Mouse (Mus musculus): ENCODE data around the gene Olfr1469. TPM values are rescaled to one million over a fixed set of nuclear protein-coding genes. Genes with fewer than 3 reads are reported as not detected.
"Not testable (repeated sequence)": the region's sequence is repeated elsewhere in the genome, so short reads cannot be mapped to it uniquely, and the experiment has no call there.

Olfr1469 gene
- polyA plus RNA-seq (2016; fragmentation: Nextera tagmentation; extraction: Ambion mirVana) = not detected in 2 replicates

DNA sequence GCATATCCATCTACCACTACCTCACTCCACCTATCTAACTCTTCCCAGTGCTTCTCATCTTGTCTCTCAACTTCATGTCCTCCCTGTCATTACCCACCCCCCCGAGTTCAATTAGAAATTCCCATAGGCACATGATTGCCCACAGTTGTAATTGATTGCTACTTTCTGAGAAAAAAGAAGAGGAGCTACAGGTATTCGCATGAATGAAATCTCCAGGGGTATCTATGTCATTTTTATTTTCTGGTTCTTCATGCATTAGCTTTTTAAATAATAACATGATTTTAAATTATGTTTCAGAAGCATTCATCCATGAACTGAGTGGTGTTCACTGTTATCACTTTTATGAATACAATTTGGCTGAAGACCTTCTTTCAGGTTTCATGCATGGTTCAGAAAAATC is at the start of gene Olfr1469:
Gene Olfr1469, plus strand, starts transcription at position 301 of the 400 bp plus-strand sequence.
- no peak within 1 kb of the TSS for H3K4me2 ChIP-seq
- 67% methylated on average over 2 of the region's 2 CpGs for WGBS
- no peak for ATAC-seq (ENCODE audit: insufficient number of reproducible peaks, low FRiP score)

DNA sequence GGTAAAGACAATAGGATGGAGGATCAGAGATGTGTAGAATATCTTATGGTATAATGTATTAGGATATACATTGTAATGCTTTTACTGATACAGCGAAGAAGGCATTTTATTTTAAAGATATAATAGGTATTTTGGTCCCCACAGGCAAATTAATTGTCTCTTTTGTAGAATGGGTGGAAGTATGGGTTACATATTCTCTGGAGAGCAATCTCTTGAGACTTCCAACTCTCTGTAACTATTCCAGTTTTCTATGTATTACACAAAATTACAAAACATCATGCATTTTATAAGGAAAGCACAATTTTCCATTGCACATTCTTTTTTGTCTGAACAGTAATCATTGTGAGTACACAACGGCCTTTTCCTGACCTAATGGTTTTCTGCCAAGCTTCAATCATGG is 45.7 kb upstream of the Olfr1469 start, which contains the start of gene Olfr1467:
Gene Olfr1467, plus strand, starts transcription at position 301 of the 400 bp plus-strand sequence.
- 56% methylated on average over 2 of the region's 2 CpGs for WGBS
- ATAC-seq (ENCODE audit: insufficient number of reproducible peaks, low FRiP score) = no peak
- no peak within 1 kb of the TSS for H3K4me2 ChIP-seq
- no peaks in the 10 kb centered on the region for H3K27me3 ChIP-seq (replicated peaks)
- no peak within 1 kb of the TSS for H3K4me3 ChIP-seq
- peaks cover 9% of the 10 kb centered on the region for H3K9me3 ChIP-seq (replicated peaks)
- H3K27ac ChIP-seq (ENCODE audit: poor library complexity, severe bottlenecking) = no peak within 1 kb of the TSS
- H3K4me1 ChIP-seq (replicated peaks) = no peaks in the 10 kb centered on the region
- H3K9ac ChIP-seq = no peak within 1 kb of the TSS
- H3K36me3 ChIP-seq = no peaks in the 10 kb centered on the region

More for the DNA sequence above, at the start of gene Olfr1469:
- Histone ChIP-seq H3K27me3 (replicated peaks) (no peaks in the 10 kb centered on the region), H3K36me3 (no peaks in the 10 kb centered on the region), H3K9ac (no peak within 1 kb of the TSS), H3K4me3 (no peak within 1 kb of the TSS), H3K27ac (ENCODE audit: poor library complexity, severe bottlenecking) (no peak within 1 kb of the TSS), H3K4me1 (replicated peaks) (no peaks in the 10 kb centered on the region), H3K9me3 (replicated peaks) (0 out of 2 replicates have a peak, but pooled peaks cover 3% of the 10 kb centered on the region)

DNA sequence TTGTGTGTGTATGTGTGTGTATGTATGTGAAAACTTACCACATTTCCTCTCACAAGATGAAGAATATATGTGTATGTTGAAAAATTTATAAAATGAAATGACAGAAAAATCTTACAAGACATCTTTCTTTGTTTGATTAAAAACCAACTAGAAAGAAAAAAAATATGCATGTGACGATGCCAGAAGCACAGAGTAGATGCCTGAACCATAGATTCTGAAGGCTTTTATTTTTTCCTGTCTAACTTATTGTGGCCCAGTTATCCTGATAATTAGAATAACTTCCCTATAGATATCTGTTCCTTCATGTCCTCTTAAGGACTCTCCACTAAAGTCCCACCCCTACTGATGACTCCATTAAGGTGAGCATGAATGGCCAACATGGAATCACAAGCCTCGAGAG is 35.5 kb downstream of the Olfr1469 start, which contains the start of gene Olfr1471:
Gene Olfr1471, plus strand, starts transcription at position 301 of the 400 bp plus-strand sequence.
- whole genome bisulfite sequencing = 52% methylated on average over 2 of the region's 2 CpGs
- not testable (repeated sequence) for H3K36me3 ChIP-seq; H3K9me3 ChIP-seq (replicated peaks); H3K27me3 ChIP-seq (replicated peaks); H3K4me3 ChIP-seq; H3K27ac ChIP-seq (ENCODE audit: poor library complexity, severe bottlenecking); H3K4me2 ChIP-seq; H3K9ac ChIP-seq; ATAC-seq (ENCODE audit: insufficient number of reproducible peaks, low FRiP score); H3K4me1 ChIP-seq (replicated peaks)

DNA sequence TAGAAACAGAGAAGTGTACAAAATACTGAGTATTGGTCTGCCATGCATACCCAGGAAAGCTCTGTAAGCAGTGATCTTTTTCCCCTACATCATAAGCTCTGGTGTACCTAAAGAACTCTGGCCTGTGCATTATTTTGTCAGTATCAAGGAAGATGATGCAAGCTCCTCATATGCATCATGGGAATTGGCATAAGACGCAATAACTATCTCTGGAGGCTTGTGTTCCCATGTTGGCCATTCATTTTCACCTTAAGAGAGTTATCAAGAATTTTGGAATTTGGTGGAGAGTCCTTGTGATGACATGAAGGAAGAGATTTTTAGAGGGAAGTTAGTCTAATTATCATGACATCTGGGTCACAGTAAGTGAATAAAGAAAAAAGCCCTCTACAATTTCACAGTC is 48.3 kb downstream of the Olfr1469 start, which contains the start of gene Olfr1472:
Gene Olfr1472, minus strand, starts transcription at position 101 of the 400 bp plus-strand sequence.
- no peak for ATAC-seq (ENCODE audit: insufficient number of reproducible peaks, low FRiP score)
- WGBS = 65% methylated on average over 1 of the region's 1 CpGs

More for the DNA sequence above, 48.3 kb downstream of the Olfr1469 start, which contains the start of gene Olfr1472:
- H3K4me2 ChIP-seq = no peak within 1 kb of the TSS
- H3K4me1 ChIP-seq (replicated peaks) = no peaks in the 10 kb centered on the region
- H3K27ac ChIP-seq (ENCODE audit: poor library complexity, severe bottlenecking) = no peak within 1 kb of the TSS
- no peak within 1 kb of the TSS for H3K9ac ChIP-seq
- no peaks in the 10 kb centered on the region for H3K27me3 ChIP-seq (replicated peaks)
- H3K9me3 ChIP-seq (replicated peaks) = peaks cover 22% of the 10 kb centered on the region; the same call in 1 of the 2 replicates
- no peak within 1 kb of the TSS for H3K4me3 ChIP-seq
- H3K36me3 ChIP-seq = no peaks in the 10 kb centered on the region

Other genes starting within 250 kb of the Olfr1469 start
- not detected in 2 replicates for gene Olfr1461, start 244.8 kb upstream of the Olfr1469 start, polyA plus RNA-seq (2016; fragmentation: Nextera tagmentation; extraction: Ambion mirVana)
- gene Olfr1462, start 222.1 kb upstream of the Olfr1469 start, polyA plus RNA-seq (2016; fragmentation: Nextera tagmentation; extraction: Ambion mirVana) = not detected in 2 replicates
- gene Olfr1463, start 176.5 kb upstream of the Olfr1469 start, polyA plus RNA-seq (2016; fragmentation: Nextera tagmentation; extraction: Ambion mirVana) = not detected in 2 replicates
- not detected in 2 replicates for gene Olfr1465, start 92.3 kb upstream of the Olfr1469 start, polyA plus RNA-seq (2016; fragmentation: Nextera tagmentation; extraction: Ambion mirVana)
- not detected in 2 replicates for gene Olfr1466, start 69.0 kb upstream of the Olfr1469 start, polyA plus RNA-seq (2016; fragmentation: Nextera tagmentation; extraction: Ambion mirVana)
- not detected in 2 replicates for gene Olfr1467, start 45.6 kb upstream of the Olfr1469 start, polyA plus RNA-seq (2016; fragmentation: Nextera tagmentation; extraction: Ambion mirVana)
- gene Olfr1471, start 35.6 kb downstream of the Olfr1469 start, polyA plus RNA-seq (2016; fragmentation: Nextera tagmentation; extraction: Ambion mirVana) = not detected in 2 replicates
- not detected in 2 replicates for gene Olfr1472, start 48.2 kb downstream of the Olfr1469 start, polyA plus RNA-seq (2016; fragmentation: Nextera tagmentation; extraction: Ambion mirVana)
- gene Olfr1474, start 61.7 kb downstream of the Olfr1469 start, polyA plus RNA-seq (2016; fragmentation: Nextera tagmentation; extraction: Ambion mirVana) = not detected in 2 replicates
- not detected in 2 replicates for gene Olfr1475, start 72.3 kb downstream of the Olfr1469 start, polyA plus RNA-seq (2016; fragmentation: Nextera tagmentation; extraction: Ambion mirVana)
- gene Olfr1477, start 92.7 kb downstream of the Olfr1469 start, polyA plus RNA-seq (2016; fragmentation: Nextera tagmentation; extraction: Ambion mirVana) = not detected in 2 replicates
- not detected in 2 replicates for gene Olfr1480, start 120.1 kb downstream of the Olfr1469 start, polyA plus RNA-seq (2016; fragmentation: Nextera tagmentation; extraction: Ambion mirVana)
- not detected in 2 replicates for gene Olfr1484, start 175.7 kb downstream of the Olfr1469 start, polyA plus RNA-seq (2016; fragmentation: Nextera tagmentation; extraction: Ambion mirVana)
- gene Olfr1487, start 209.5 kb downstream of the Olfr1469 start, polyA plus RNA-seq (2016; fragmentation: Nextera tagmentation; extraction: Ambion mirVana) = not detected in 2 replicates
- not detected in 2 replicates for gene Olfr1489, start 223.8 kb downstream of the Olfr1469 start, polyA plus RNA-seq (2016; fragmentation: Nextera tagmentation; extraction: Ambion mirVana)
- gene Olfr1490, start 243.2 kb downstream of the Olfr1469 start, polyA plus RNA-seq (2016; fragmentation: Nextera tagmentation; extraction: Ambion mirVana) = not detected in 2 replicates